Mouse (Mus musculus) midbrain, embryonic 15.5 days (tissue): Measurements from ENCODE around the gene Eif2b5. TPM values are rescaled to one million over a fixed set of nuclear protein-coding genes. Genes with fewer than 3 reads are reported as not detected.
A peak's percentile ranks its signal among the peaks of the same experiment; 100 is the strongest.

Experiments used
- ATAC-seq: fragments of 200-750 bp; cut with Nextera tagmentation; replicated peaks from 2 replicates; pipeline ENCODE4 v1.8.0; 2017; ENCODE audit warnings: moderate TSS enrichment
- H3K27ac ChIP-seq: fragments of 300-500 bp; sonication (generic); 2 replicates; pipeline ENCODE4 v1.5.1; 2015; ENCODE audit warnings: mild to moderate bottlenecking, inconsistent platforms
- H3K27me3 ChIP-seq: fragments of 300-500 bp; sonication (generic); replicated peaks from 2 replicates; pipeline ENCODE4 v1.6.1; 2015; ENCODE audit warnings: inconsistent platforms
- H3K36me3 ChIP-seq: fragments of 300-500 bp; sonication (generic); replicated peaks from 2 replicates; pipeline ENCODE4 v1.6.1; 2015; ENCODE audit warnings: inconsistent platforms
- H3K4me1 ChIP-seq: fragments of 300-500 bp; sonication (generic); 2 replicates; pipeline ENCODE4 v1.6.1; 2015; ENCODE audit warnings: inconsistent platforms
- H3K4me2 ChIP-seq: fragments of 300-500 bp; sonication (generic); 2 replicates; pipeline ENCODE4 v1.6.1; 2015; ENCODE audit warnings: inconsistent platforms, mild to moderate bottlenecking, moderate library complexity
- H3K4me3 ChIP-seq: fragments of 300-500 bp; sonication (generic); 2 replicates; pipeline ENCODE4 v1.5.1; 2015; ENCODE audit warnings: mild to moderate bottlenecking, inconsistent platforms
- H3K9ac ChIP-seq: fragments of 300-500 bp; sonication (generic); 2 replicates; pipeline ENCODE4 v1.6.1; 2015; ENCODE audit warnings: mild to moderate bottlenecking, inconsistent platforms
- H3K9me3 ChIP-seq: fragments of 300-500 bp; sonication (generic); 2 replicates; pipeline ENCODE4 v1.6.1; 2016; ENCODE audit warnings: inconsistent platforms
- WGBS: fragments of 180-500 bp; shearing (Covaris S2); methylation state at CpG from one replicate; pipeline ENCODE4 v1.1.7; 2015; ENCODE audit warnings: mixed read lengths; 5-methylcytosine and 5-hydroxymethylcytosine counted together
- polyA plus RNA-seq: library from polyadenylated mRNA; unstranded; fragments of >200 nt; fragmentation: Nextera tagmentation; extraction: Ambion mirVana; gene quantifications from 2 replicates; pipeline ENCODE4 v1.2.1, GENCODE M21; 2015

The Eif2b5 gene
- polyA plus RNA-seq, 1 experiment from 2014 or later, result 96.2 TPM

DNA sequence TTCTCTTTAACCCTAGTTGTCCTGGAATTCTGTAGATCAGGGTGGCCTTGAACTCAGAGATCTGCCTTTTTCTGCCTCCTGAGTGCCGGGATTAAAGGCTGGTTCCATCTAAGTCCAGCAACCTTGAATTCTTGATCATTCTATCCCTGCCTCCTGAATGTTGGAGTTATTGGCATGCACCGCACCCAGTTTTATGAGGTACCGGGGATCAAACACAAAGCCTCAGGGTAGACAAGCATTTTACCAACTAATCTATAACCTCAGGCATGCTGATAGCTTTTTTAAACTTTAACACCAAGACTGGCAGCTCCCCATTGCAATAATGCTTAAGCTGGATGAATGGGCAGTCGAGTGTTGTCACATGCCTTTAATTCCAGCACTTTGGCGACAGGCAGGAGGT is 48.8 kb downstream of the Eif2b5 start:
- H3K4me1 ChIP-seq, result peaks cover 17% of the 10 kb centered on the region
- no peaks in the 10 kb centered on the region for H3K27me3 ChIP-seq
- H3K4me3 ChIP-seq, result peak overlapping the region; percentile 79; the same call in 1 of the 2 replicates
- H3K4me2 ChIP-seq, result peak overlapping the region; percentile 75; the same call in 1 of the 2 replicates
- no peaks in the 10 kb centered on the region for H3K9me3 ChIP-seq
- no peak overlapping the region for H3K9ac ChIP-seq
- H3K36me3 ChIP-seq, result peaks cover 41% of the 10 kb centered on the region
- 56% methylated on average over 5 of the region's 5 CpGs for WGBS
- ATAC-seq, result no peak
- H3K27ac ChIP-seq, result peak overlapping the region; percentile 75; the same call in 1 of the 2 replicates

DNA sequence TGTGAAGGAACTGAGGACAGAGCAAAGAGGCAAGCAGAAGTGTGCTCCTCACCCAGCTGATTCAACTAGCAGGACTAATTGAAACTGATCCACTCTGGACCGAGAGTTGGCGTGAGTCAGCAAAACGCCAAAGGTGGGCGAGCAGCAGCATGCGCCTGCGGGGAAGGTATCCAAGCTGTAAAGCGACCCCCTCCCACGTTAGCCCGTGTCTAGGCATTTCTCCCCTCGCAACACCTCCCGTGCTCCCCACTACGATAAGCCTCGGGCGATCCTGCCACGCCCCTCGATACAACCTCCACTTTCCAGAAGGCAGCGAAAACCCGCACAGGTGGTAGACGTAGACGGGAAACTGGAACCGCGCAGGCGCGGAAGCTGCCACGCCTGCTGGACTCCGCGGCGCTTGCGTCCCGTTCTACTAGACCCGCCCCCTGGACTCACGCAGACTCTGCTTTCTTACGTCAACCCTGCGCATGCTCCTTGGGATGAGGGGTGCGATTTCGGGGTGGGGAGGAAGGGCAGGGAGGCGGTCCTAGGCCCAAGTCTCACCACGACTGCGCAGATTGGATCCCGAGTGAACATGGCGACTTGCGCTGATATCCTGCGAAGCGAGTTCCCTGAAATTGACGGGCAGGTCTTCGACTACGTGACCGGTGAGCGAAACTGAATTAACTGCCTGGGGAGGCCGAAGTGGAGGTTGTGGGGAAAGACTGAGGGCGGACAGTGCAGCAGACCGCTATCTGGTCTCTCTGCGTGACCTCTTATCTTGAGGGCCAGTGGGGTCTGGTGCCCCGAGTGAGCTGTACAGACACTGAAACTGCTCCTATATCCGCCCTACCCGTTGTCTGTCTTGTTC is 49.7 kb downstream of the Eif2b5 start, which contains the start of gene Abcf3:
TSS of gene Abcf3 (plus strand) at position 482 of the 853 bp plus-strand sequence.
- peak within 1 kb of the TSS; percentile 79 for H3K9ac ChIP-seq
- H3K27me3 ChIP-seq, result no peaks in the 10 kb centered on the region
- peak within 1 kb of the TSS; percentile 79 for H3K4me3 ChIP-seq
- H3K27ac ChIP-seq, result peak within 1 kb of the TSS; percentile 75
- ATAC-seq, result peak; percentile 98
- H3K9me3 ChIP-seq, result no peaks in the 10 kb centered on the region
- WGBS, result under 1% methylated on average over 56 of the region's 56 CpGs
- H3K4me2 ChIP-seq, result peak within 1 kb of the TSS; percentile 75
- peaks cover 40% of the 10 kb centered on the region for H3K36me3 ChIP-seq
- H3K4me1 ChIP-seq, result peaks cover 17% of the 10 kb centered on the region

DNA sequence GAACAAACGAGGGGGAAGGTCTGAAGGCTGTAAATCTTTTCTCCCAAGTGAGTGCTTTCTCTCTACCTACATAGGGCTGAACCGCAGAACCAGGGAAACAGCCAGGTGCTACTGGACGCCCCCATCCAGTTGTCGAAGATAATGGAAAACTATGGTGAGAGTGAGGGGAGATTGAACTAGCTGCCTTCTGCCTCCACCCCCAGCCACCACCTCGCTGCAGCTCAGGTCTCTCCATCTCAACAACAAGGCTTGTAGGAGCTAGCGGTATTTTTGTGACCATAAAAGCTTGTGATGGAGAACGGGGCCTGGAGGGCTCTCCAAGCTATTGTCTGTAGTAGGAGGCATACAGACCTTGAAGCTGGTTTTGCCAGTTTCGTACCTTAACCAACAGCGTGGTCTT is 50.5 kb downstream of the Eif2b5 start:
- H3K27ac ChIP-seq, result no peak overlapping the region

DNA sequence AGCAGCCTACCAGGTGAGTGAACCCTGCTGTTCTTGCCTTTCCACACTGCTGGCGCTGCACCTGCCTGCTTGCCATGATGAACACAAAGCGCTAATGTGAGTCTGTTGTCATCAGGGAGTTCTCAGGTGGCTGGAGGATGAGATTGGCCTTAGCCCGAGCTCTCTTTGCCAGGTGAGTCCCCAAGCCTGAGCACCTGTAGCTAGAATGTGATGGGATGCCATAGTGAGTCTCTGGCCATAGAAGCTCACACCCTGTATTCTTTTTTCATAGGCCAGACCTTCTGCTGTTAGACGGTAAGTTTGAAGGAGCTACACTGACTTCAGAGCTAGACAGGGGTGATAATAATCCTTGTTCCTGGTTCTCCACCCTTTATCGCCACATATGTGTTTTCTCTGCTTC is 53.1 kb downstream of the Eif2b5 start:
- H3K27me3 ChIP-seq, result no peaks in the 10 kb centered on the region
- no peak overlapping the region for H3K4me2 ChIP-seq
- H3K4me3 ChIP-seq, result no peak overlapping the region
- H3K4me1 ChIP-seq, result peaks cover 17% of the 10 kb centered on the region
- 94% methylated on average over 5 of the region's 5 CpGs for WGBS
- ATAC-seq, result no peak
- no peaks in the 10 kb centered on the region for H3K9me3 ChIP-seq
- H3K36me3 ChIP-seq, result peaks cover 37% of the 10 kb centered on the region
- H3K27ac ChIP-seq, result no peak overlapping the region
- H3K9ac ChIP-seq, result no peak overlapping the region

More for the DNA sequence above, 50.5 kb downstream of the Eif2b5 start:
- ATAC-seq, result no peak
- H3K4me2 ChIP-seq, result peak overlapping the region; percentile 75
- 53% methylated on average over 9 of the region's 9 CpGs for whole genome bisulfite sequencing
- peak overlapping the region; percentile 79 for H3K9ac ChIP-seq
- peak overlapping the region; percentile 79 for H3K4me3 ChIP-seq
- H3K27me3 ChIP-seq, result no peaks in the 10 kb centered on the region
- H3K9me3 ChIP-seq, result no peaks in the 10 kb centered on the region
- peaks cover 39% of the 10 kb centered on the region for H3K36me3 ChIP-seq
- H3K4me1 ChIP-seq, result peaks cover 17% of the 10 kb centered on the region

DNA sequence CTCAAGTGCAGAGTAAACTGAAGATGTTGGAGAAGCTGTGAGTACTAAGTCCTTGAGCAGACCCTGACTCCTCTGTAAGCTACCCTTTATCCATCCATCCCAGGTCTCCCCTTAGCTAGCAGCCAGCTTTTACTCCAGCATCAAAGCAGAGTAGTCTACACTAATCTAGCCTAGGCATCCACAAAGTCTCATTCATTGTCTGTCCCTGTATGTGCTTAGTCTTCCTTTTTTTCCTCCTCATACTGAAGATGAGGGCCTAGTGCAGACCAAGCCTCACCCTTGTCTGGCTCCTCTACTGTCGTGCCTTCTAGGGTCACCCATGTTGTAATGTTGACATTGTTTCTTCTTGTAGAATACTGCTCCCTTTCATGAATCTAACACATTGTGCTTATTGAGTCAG is 54.0 kb downstream of the Eif2b5 start:
- 93% methylated on average over 1 of the region's 1 CpGs for WGBS
- H3K27ac ChIP-seq, result no peak overlapping the region
- peaks cover 41% of the 10 kb centered on the region for H3K36me3 ChIP-seq
- no peak for ATAC-seq
- peaks cover 16% of the 10 kb centered on the region for H3K4me1 ChIP-seq
- H3K9me3 ChIP-seq, result no peaks in the 10 kb centered on the region
- no peak overlapping the region for H3K4me2 ChIP-seq
- H3K9ac ChIP-seq, result no peak overlapping the region
- no peak overlapping the region for H3K4me3 ChIP-seq
- no peaks in the 10 kb centered on the region for H3K27me3 ChIP-seq

DNA sequence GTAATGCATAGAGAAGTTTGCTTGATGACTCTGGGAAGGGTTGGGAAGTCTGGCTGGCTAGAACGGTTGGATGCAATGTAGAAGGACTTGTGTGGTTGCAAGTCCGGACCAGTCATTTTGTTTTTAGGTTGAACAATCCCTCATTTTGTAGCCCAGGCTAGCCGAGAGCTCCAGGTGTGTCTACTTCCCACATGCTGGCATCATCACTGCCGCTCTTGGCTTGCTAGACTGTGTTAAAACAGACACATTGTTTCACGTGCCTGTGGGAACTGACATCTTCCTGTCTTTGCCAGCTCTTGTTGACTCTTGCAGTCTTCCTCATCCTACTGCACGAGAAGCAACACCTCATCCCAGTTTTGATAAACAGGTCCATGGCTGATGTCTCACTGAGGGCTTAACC is 56.4 kb downstream of the Eif2b5 start:
- H3K4me3 ChIP-seq, result no peak overlapping the region
- H3K4me1 ChIP-seq, result no peaks in the 10 kb centered on the region
- H3K36me3 ChIP-seq, result peaks cover 63% of the 10 kb centered on the region
- no peak overlapping the region for H3K27ac ChIP-seq
- no peak for ATAC-seq
- H3K9me3 ChIP-seq, result no peaks in the 10 kb centered on the region
- no peak overlapping the region for H3K4me2 ChIP-seq
- 93% methylated on average over 6 of the region's 6 CpGs for WGBS
- H3K9ac ChIP-seq, result no peak overlapping the region
- H3K27me3 ChIP-seq, result no peaks in the 10 kb centered on the region

DNA sequence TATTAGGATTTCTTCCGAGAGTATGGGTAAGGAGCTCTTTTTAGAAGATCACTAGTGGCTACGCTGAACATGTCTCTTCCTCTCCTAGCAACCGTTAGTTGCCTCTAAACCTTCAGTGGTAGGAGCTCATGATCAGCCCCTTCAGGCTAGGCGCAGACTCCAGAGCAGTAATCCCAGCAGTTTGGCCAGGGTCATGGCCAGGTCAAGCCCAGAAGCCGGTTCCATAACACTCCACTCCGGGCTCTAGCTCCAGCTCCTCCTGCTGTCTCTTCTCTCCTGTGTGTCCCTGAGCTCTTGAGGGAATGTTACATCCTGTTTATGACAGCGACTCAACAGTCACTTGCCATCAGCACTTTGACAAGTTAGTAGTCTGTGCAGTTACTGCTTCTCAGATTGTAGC is 58.8 kb downstream of the Eif2b5 start:
- 77% methylated on average over 7 of the region's 7 CpGs for WGBS
- no peak for ATAC-seq

More for the DNA sequence above, 58.8 kb downstream of the Eif2b5 start:
- H3K27ac ChIP-seq, result no peak overlapping the region
- peaks cover 53% of the 10 kb centered on the region for H3K36me3 ChIP-seq
- no peaks in the 10 kb centered on the region for H3K9me3 ChIP-seq
- H3K4me1 ChIP-seq, result no peaks in the 10 kb centered on the region
- H3K4me2 ChIP-seq, result no peak overlapping the region
- H3K27me3 ChIP-seq, result no peaks in the 10 kb centered on the region
- no peak overlapping the region for H3K9ac ChIP-seq
- no peak overlapping the region for H3K4me3 ChIP-seq

Other genes starting within 250 kb of the Eif2b5 start
- 66.0 and 66.9 TPM in 2 replicates for gene Parl, start 196.4 kb upstream of the Eif2b5 start, polyA plus RNA-seq
- gene Cyp2ab1, start 173.4 kb upstream of the Eif2b5 start, polyA plus RNA-seq, result not detected in 2 replicates
- 165 and 182 TPM in 2 replicates for gene Abcc5, start 72.4 kb upstream of the Eif2b5 start, polyA plus RNA-seq
- gene Dvl3, start 18.2 kb downstream of the Eif2b5 start, polyA plus RNA-seq, result 42.0 and 43.8 TPM in 2 replicates
- 1,259 and 1,287 TPM in 2 replicates for gene Ap2m1, start 36.7 kb downstream of the Eif2b5 start, polyA plus RNA-seq
- gene Abcf3, start 49.8 kb downstream of the Eif2b5 start, polyA plus RNA-seq, result 85.8 and 86.2 TPM in 2 replicates
- 20.4 and 24.0 TPM in 2 replicates for gene Vwa5b2, start 90.7 kb downstream of the Eif2b5 start, polyA plus RNA-seq
- 8.5 and 10.4 TPM in 2 replicates for gene Eef1akmt4, start 112.8 kb downstream of the Eif2b5 start, polyA plus RNA-seq
- gene Gm49333, start 112.8 kb downstream of the Eif2b5 start, polyA plus RNA-seq, result 0.21 TPM in 1 of 2 replicates, not detected in the other
- gene Alg3, start 112.9 kb downstream of the Eif2b5 start, polyA plus RNA-seq, result 40.8 and 42.9 TPM in 2 replicates
- gene Camk2n2, start 122.5 kb downstream of the Eif2b5 start, polyA plus RNA-seq, result 33.5 and 35.8 TPM in 2 replicates
- 17.1 and 19.9 TPM in 2 replicates for gene Ece2, start 131.0 kb downstream of the Eif2b5 start, polyA plus RNA-seq
- gene Psmd2, start 152.8 kb downstream of the Eif2b5 start, polyA plus RNA-seq, result 355 and 359 TPM in 2 replicates
- 146 and 148 TPM in 2 replicates for gene Eif4g1, start 169.5 kb downstream of the Eif2b5 start, polyA plus RNA-seq
- 58.1 and 58.5 TPM in 2 replicates for gene Fam131a, start 194.4 kb downstream of the Eif2b5 start, polyA plus RNA-seq
- gene Polr2h, start 218.8 kb downstream of the Eif2b5 start, polyA plus RNA-seq, result 82.3 and 90.6 TPM in 2 replicates
- 33.7 and 33.8 TPM in 2 replicates for gene Clcn2, start 218.9 kb downstream of the Eif2b5 start, polyA plus RNA-seq
- gene Chrd, start 234.3 kb downstream of the Eif2b5 start, polyA plus RNA-seq, result 5.6 and 5.7 TPM in 2 replicates
- 1.3 and 1.7 TPM in 2 replicates for gene Thpo, start 235.7 kb downstream of the Eif2b5 start, polyA plus RNA-seq